Mouse (Mus musculus) testis, adult 2 months (tissue): Measurements from ENCODE around the gene Parp16.

Experiments
- CTCF ChIP-seq: fragments of 200-500 bp; IDR thresholded peaks from 2 replicates; pipeline ENCODE4 v1.5.1; 2012; ENCODE audit warnings: low read depth, mild to moderate bottlenecking, inconsistent platforms, low read length, moderate library complexity; ENCODE audit not compliant: control insufficient read depth, insufficient read depth, insufficient replicate concordance
- POLR2A ChIP-seq: fragments of 200-500 bp; IDR thresholded peaks from 2 replicates; pipeline ENCODE4 v1.6.1; 2012; ENCODE audit warnings: low read depth, mild to moderate bottlenecking, inconsistent platforms, low read length, moderate library complexity; ENCODE audit not compliant: control insufficient read depth

DNA sequence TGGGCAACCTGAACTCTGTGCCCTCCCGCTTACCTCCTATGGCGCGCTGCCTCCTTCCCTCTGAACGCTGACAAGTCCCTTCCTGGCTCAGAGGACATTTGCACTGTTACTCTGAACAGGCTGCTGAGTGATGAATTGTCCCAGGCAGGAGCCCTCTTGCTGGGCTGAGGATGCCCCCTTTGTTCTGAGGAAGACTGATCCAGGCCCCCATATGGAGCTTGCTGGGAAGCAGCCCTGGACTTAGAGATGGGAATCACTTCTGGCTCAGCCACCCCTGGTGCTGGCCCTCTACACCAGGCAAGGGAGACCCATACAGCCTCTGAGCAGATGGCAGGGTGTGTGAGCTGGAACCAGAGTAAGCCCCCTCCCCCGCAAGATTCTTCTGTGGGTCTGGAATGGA, 49.2 kb upstream of the Parp16 start:
- no peak for TF ChIP-seq POLR2A
- no peak for TF ChIP-seq CTCF
